In genomic region chrX:7188311-7188807, GRCm38 (mm10) we compare ENCODE assay signal across 8 mouse cellular contexts.
DNase-seq lines count a peak whose midpoint lies in the region; ATAC-seq and TF ChIP-seq lines count a peak whose summit lies in the region.

No protein-coding gene starts in this region.

- H3K4me1 ChIP-seq in embryonic facial prominence, embryonic 10.5 days: no peaks in the 10 kb centered on the region
- no peaks in the 10 kb centered on the region for H3K4me1 ChIP-seq in heart, embryonic 12.5 days (replicated peaks)
- no peaks in the 10 kb centered on the region for H3K4me1 ChIP-seq in kidney, postnatal 0 days (replicated peaks; ENCODE audit: insufficient read depth, low read length)
- H3K4me1 ChIP-seq in liver, embryonic 11.5 days (replicated peaks; ENCODE audit: control insufficient read depth, insufficient read depth, low read length): no peaks in the 10 kb centered on the region
- H3K4me1 ChIP-seq in neural tube, embryonic 12.5 days: no peaks in the 10 kb centered on the region

- H3K36me3 ChIP-seq in embryonic facial prominence, embryonic 10.5 days (replicated peaks): peaks cover 11% of the 10 kb centered on the region
- peaks cover 6% of the 10 kb centered on the region; the same call in 1 of the 2 replicates for H3K36me3 ChIP-seq in heart, embryonic 12.5 days
- H3K36me3 ChIP-seq in kidney, postnatal 0 days (ENCODE audit: insufficient read depth, low read length): no peaks in the 10 kb centered on the region
- no peaks in the 10 kb centered on the region for H3K36me3 ChIP-seq in liver, embryonic 11.5 days (ENCODE audit: control insufficient read depth, insufficient read depth, low read length)
- peaks cover 1% of the 10 kb centered on the region; the same call in 1 of the 2 replicates for H3K36me3 ChIP-seq in neural tube, embryonic 12.5 days

- H3K27me3 ChIP-seq in embryonic facial prominence, embryonic 10.5 days (replicated peaks; ENCODE audit: low read depth, poor library complexity, severe bottlenecking): no peaks in the 10 kb centered on the region
- H3K27me3 ChIP-seq in heart, embryonic 12.5 days (replicated peaks): no peaks in the 10 kb centered on the region
- no peaks in the 10 kb centered on the region for H3K27me3 ChIP-seq in kidney, postnatal 0 days (ENCODE audit: insufficient read depth, low read length)
- H3K27me3 ChIP-seq in liver, embryonic 11.5 days (replicated peaks; ENCODE audit: control insufficient read depth, insufficient read depth, low read length): no peaks in the 10 kb centered on the region
- no peaks in the 10 kb centered on the region for H3K27me3 ChIP-seq in neural tube, embryonic 12.5 days (replicated peaks)

- 0 out of 2 replicates have a peak, but pooled peaks have one; percentile 68 for ATAC-seq in heart, embryonic 12.5 days (ENCODE audit: insufficient number of reproducible peaks, low FRiP score)
- ATAC-seq in kidney, postnatal 0 days (replicated peaks; ENCODE audit: low FRiP score, low read depth): peak; percentile 92
- 0 out of 2 replicates have a peak, but pooled peaks have one; percentile 41 for ATAC-seq in liver, embryonic 11.5 days (replicated peaks; ENCODE audit: low FRiP score)
- ATAC-seq in neural tube, embryonic 12.5 days (ENCODE audit: low FRiP score, low read depth): peak; percentile 95

- peak overlapping the region; percentile 65 for H3K4me2 ChIP-seq in heart, embryonic 12.5 days
- peak overlapping the region; percentile 53 for H3K4me2 ChIP-seq in kidney, postnatal 0 days (ENCODE audit: low read length)
- peak overlapping the region; percentile 57 for H3K4me2 ChIP-seq in liver, embryonic 11.5 days
- H3K4me2 ChIP-seq in neural tube, embryonic 12.5 days (replicated peaks): peak overlapping the region; percentile 56

- peak; percentile 4 for DNase-seq in urinary bladder, postnatal 14 days (ENCODE audit: low spot score)
- no peak for DNase-seq in urinary bladder, postnatal 4 days (ENCODE audit: low spot score in 2 of 2)
- peak; percentile 77 for DNase-seq in embryonic facial prominence, embryonic 10.5 days (ENCODE audit: low spot score)
- peak; percentile 79 for DNase-seq in kidney, postnatal 0 days (ENCODE audit: low spot score)
- DNase-seq in liver, embryonic 11.5 days (ENCODE audit: low spot score): peak; percentile 35
- DNase-seq in thymus, postnatal 0 days (ENCODE audit: low spot score): no peak

- H3K9me3 ChIP-seq in embryonic facial prominence, embryonic 10.5 days: no peaks in the 10 kb centered on the region
- no peaks in the 10 kb centered on the region for H3K9me3 ChIP-seq in heart, embryonic 12.5 days (replicated peaks)
- H3K9me3 ChIP-seq in kidney, postnatal 0 days (replicated peaks; ENCODE audit: low read length): no peaks in the 10 kb centered on the region
- H3K9me3 ChIP-seq in liver, embryonic 11.5 days (ENCODE audit: control insufficient read depth, low read length): no peaks in the 10 kb centered on the region
- H3K9me3 ChIP-seq in neural tube, embryonic 12.5 days: no peaks in the 10 kb centered on the region

- peak overlapping the region; percentile 39; the same call in 1 of the 2 replicates for H3K9ac ChIP-seq in heart, embryonic 12.5 days
- H3K9ac ChIP-seq in kidney, postnatal 0 days (ENCODE audit: low read depth, low read length): peak overlapping the region; percentile 40; the same call in 1 of the 2 replicates
- H3K9ac ChIP-seq in liver, embryonic 11.5 days (ENCODE audit: low read depth, low read length): no peak overlapping the region
- H3K9ac ChIP-seq in neural tube, embryonic 12.5 days: peak overlapping the region; percentile 53

- H3K4me3 ChIP-seq in embryonic facial prominence, embryonic 10.5 days: peak overlapping the region; percentile 55
- peak overlapping the region; percentile 46 for H3K4me3 ChIP-seq in heart, embryonic 12.5 days
- peak overlapping the region; percentile 34 for H3K4me3 ChIP-seq in kidney, postnatal 0 days (replicated peaks; ENCODE audit: low read depth, low read length)
- peak overlapping the region; percentile 38 for H3K4me3 ChIP-seq in liver, embryonic 11.5 days (ENCODE audit: low read depth, low read length)
- peak overlapping the region; percentile 36 for H3K4me3 ChIP-seq in neural tube, embryonic 12.5 days

- TF ChIP-seq CTCF in kidney, postnatal 0 days (IDR thresholded peaks at IDR 0.05; ENCODE audit: low read depth): no peak

- WGBS in embryonic facial prominence, embryonic 10.5 days: 16% methylated on average over 17 of the region's 17 CpGs
- WGBS in heart, embryonic 12.5 days: 16% methylated on average over 17 of the region's 17 CpGs
- 22% methylated on average over 17 of the region's 17 CpGs for WGBS in kidney, postnatal 0 days
- WGBS in liver, embryonic 11.5 days: 17% methylated on average over 17 of the region's 17 CpGs
- WGBS in neural tube, embryonic 12.5 days: 14% methylated on average over 17 of the region's 17 CpGs

- H3K27ac ChIP-seq in embryonic facial prominence, embryonic 10.5 days (replicated peaks): peak overlapping the region; percentile 87
- peak overlapping the region; percentile 86 for H3K27ac ChIP-seq in heart, embryonic 12.5 days (ENCODE audit: poor library complexity, severe bottlenecking)
- peak overlapping the region; percentile 76 for H3K27ac ChIP-seq in kidney, postnatal 0 days
- peak overlapping the region; percentile 25; the same call in 1 of the 2 replicates for H3K27ac ChIP-seq in liver, embryonic 11.5 days (ENCODE audit: low read depth, low read length)
- peak overlapping the region; percentile 64; the same call in 1 of the 2 replicates for H3K27ac ChIP-seq in neural tube, embryonic 12.5 days

Comparison
In these comparisons a context has a peak if more than half of its experiments do, and no peak if none do; other contexts are left out.
1. DNase-seq: peak in urinary bladder, postnatal 14 days (single experiment), embryonic facial prominence, embryonic 10.5 days (single experiment), kidney, postnatal 0 days (single experiment) and liver, embryonic 11.5 days (single experiment); none in urinary bladder, postnatal 4 days (0 of 2) and thymus, postnatal 0 days (single experiment).
2. H3K27ac ChIP-seq: peak in every context shown above with its lines; median percentile 87 in embryonic facial prominence, embryonic 10.5 days; 86 in heart, embryonic 12.5 days; 76 in kidney, postnatal 0 days; 64 in neural tube, embryonic 12.5 days; 25 in liver, embryonic 11.5 days.
3. ATAC-seq: peak in every context shown above with its lines; median percentile 95 in neural tube, embryonic 12.5 days; 92 in kidney, postnatal 0 days; 68 in heart, embryonic 12.5 days; 41 in liver, embryonic 11.5 days.
4. Peak in every context shown above with its lines, with median percentiles within 50 percentile points of each other: H3K4me3 ChIP-seq and H3K4me2 ChIP-seq.